ENCODE assay signal across 7 mouse cellular contexts in genomic region chr10:128805092-128806000, GRCm38 (mm10). TPM values are rescaled to one million over a fixed set of nuclear protein-coding genes. Genes with fewer than 3 reads are reported as not detected.
A peak's percentile ranks its signal among the peaks of the same experiment; 100 is the strongest.
DNase-seq lines count a peak whose midpoint lies in the region; ATAC-seq and TF ChIP-seq lines count a peak whose summit lies in the region.

No protein-coding gene starts in this region.

- H3K9me3 ChIP-seq in intestine, embryonic 16.5 days (ENCODE audit: control insufficient read depth, low read length), result no peaks in the 10 kb centered on the region
- no peaks in the 10 kb centered on the region for H3K9me3 ChIP-seq in midbrain, embryonic 12.5 days

- peak overlapping the region; percentile 99 for H3K27ac ChIP-seq in intestine, embryonic 16.5 days (ENCODE audit: low read length)
- H3K27ac ChIP-seq in midbrain, embryonic 12.5 days (replicated peaks), result peak overlapping the region; percentile 95
- peak overlapping the region; percentile 97 for H3K27ac ChIP-seq in small intestine, adult 2 months (ENCODE audit: insufficient read depth, low read depth, low read length)

- peaks cover 7% of the 10 kb centered on the region; the same call in 1 of the 2 replicates for H3K36me3 ChIP-seq in intestine, embryonic 16.5 days (ENCODE audit: control insufficient read depth, insufficient read depth, low read length)
- H3K36me3 ChIP-seq in midbrain, embryonic 12.5 days, result peaks cover 41% of the 10 kb centered on the region
- H3K36me3 ChIP-seq in small intestine, adult 2 months (ENCODE audit: control insufficient read depth, insufficient read depth, low read length), result peaks cover 8% of the 10 kb centered on the region; the same call in 1 of the 2 replicates

- peak; percentile 96 for ATAC-seq in intestine, embryonic 16.5 days
- ATAC-seq in midbrain, embryonic 12.5 days (ENCODE audit: low FRiP score, low read depth), result peak; percentile 93

- H3K4me3 ChIP-seq in intestine, embryonic 16.5 days (ENCODE audit: low read length), result peak overlapping the region; percentile 71
- peak overlapping the region; percentile 73 for H3K4me3 ChIP-seq in midbrain, embryonic 12.5 days
- peak overlapping the region; percentile 91 for H3K4me3 ChIP-seq in small intestine, adult 2 months (ENCODE audit: low read depth, low read length)

- peak; percentile 98 for DNase-seq in adrenal gland, adult 2 months
- DNase-seq in embryo, embryonic 11.5 days (ENCODE audit: low read depth, low spot score), result peak; percentile 98
- peak; percentile 93 to 96 for DNase-seq in gastrocnemius, postnatal 36 days
- peak; percentile 98 for DNase-seq in left cerebral cortex, postnatal 4 days

- intact Hi-C loops in gastrocnemius, postnatal 36 days (cut with DNase I), result no loop called here
- intact Hi-C loops in left cerebral cortex, postnatal 4 days (cut with DNase I), result no loop called here

- WGBS in intestine, embryonic 16.5 days, result under 1% methylated on average over 57 of the region's 70 CpGs
- WGBS in midbrain, embryonic 12.5 days, result 2% methylated on average over 58 of the region's 70 CpGs
- under 1% methylated on average over 70 of the region's 70 CpGs for WGBS in small intestine, adult 2 months

- no peaks in the 10 kb centered on the region for H3K27me3 ChIP-seq in intestine, embryonic 16.5 days (replicated peaks; ENCODE audit: control insufficient read depth, insufficient read depth, low read length)
- H3K27me3 ChIP-seq in midbrain, embryonic 12.5 days, result no peaks in the 10 kb centered on the region
- H3K27me3 ChIP-seq in small intestine, adult 2 months (ENCODE audit: control insufficient read depth, insufficient read depth, low read length), result no peaks in the 10 kb centered on the region

- TF ChIP-seq POLR2A in small intestine, adult 2 months (IDR thresholded peaks at IDR 0.05; ENCODE audit: low read depth, low read length), result no peak; the same call in 1 of the 2 replicates

- peaks cover 36% of the 10 kb centered on the region for H3K4me1 ChIP-seq in intestine, embryonic 16.5 days (ENCODE audit: control insufficient read depth, insufficient read depth, low read length)
- H3K4me1 ChIP-seq in midbrain, embryonic 12.5 days, result peaks cover 60% of the 10 kb centered on the region
- H3K4me1 ChIP-seq in small intestine, adult 2 months (ENCODE audit: control insufficient read depth, insufficient read depth, insufficient read length, low read length), result peaks cover 23% of the 10 kb centered on the region

- H3K9ac ChIP-seq in intestine, embryonic 16.5 days (ENCODE audit: low read depth, low read length), result peak overlapping the region; percentile 92
- peak overlapping the region; percentile 85 for H3K9ac ChIP-seq in midbrain, embryonic 12.5 days (replicated peaks)

- no peak for TF ChIP-seq CTCF in small intestine, adult 2 months (IDR thresholded peaks at IDR 0.05; ENCODE audit: extremely low read depth, insufficient read length, insufficient replicate concordance, low read depth, low read length)

- H3K4me2 ChIP-seq in intestine, embryonic 16.5 days (ENCODE audit: low read depth, low read length), result peak overlapping the region; percentile 64
- peak overlapping the region; percentile 86 for H3K4me2 ChIP-seq in midbrain, embryonic 12.5 days (replicated peaks)

RNA-seq across cellular contexts. Expression of gene Tmem198b, which starts 1.2 kb away (rescaled TPM):
- total RNA-seq in adrenal gland, adult 2 months (2021), result 1 to 10 TPM; 6.7 to 9.4 TPM
- polyA plus RNA-seq in adrenal gland, adult 2 months (2012; rRNA removed), result 15.6 and 18.0 TPM in 2 replicates
- total RNA-seq in gastrocnemius, postnatal 36 days (2021), result 1 to 10 TPM; 2.9 to 3.2 TPM
- polyA plus RNA-seq in intestine, embryonic 16.5 days (2015; fragmentation: Nextera tagmentation; extraction: Ambion mirVana), result 11.6 and 13.4 TPM in 2 replicates
- 10 to 100 TPM; 14.1 to 14.2 TPM for total RNA-seq in left cerebral cortex, postnatal 4 days (2021)
- polyA plus RNA-seq in midbrain, embryonic 12.5 days (2016; fragmentation: Nextera tagmentation; extraction: Ambion mirVana), result 21.4 and 24.0 TPM in 2 replicates
- 4.6 and 7.0 TPM in 2 replicates for polyA plus RNA-seq in small intestine, adult 2 months (2012; rRNA removed)

RNA-seq across cellular contexts. Expression of gene Dnajc14, which starts 1.5 kb away (rescaled TPM):
- 10 to 100 TPM; 61.8 to 77.2 TPM for total RNA-seq in adrenal gland, adult 2 months (2021)
- 7.1 and 10.6 TPM in 2 replicates for polyA plus RNA-seq in adrenal gland, adult 2 months (2012; rRNA removed)
- total RNA-seq in gastrocnemius, postnatal 36 days (2021), result 10 to 100 TPM; 19.1 to 20.0 TPM
- 45.5 and 45.8 TPM in 2 replicates for polyA plus RNA-seq in intestine, embryonic 16.5 days (2015; fragmentation: Nextera tagmentation; extraction: Ambion mirVana)
- total RNA-seq in left cerebral cortex, postnatal 4 days (2021), result 10 to 100 TPM; 59.3 to 63.3 TPM
- polyA plus RNA-seq in midbrain, embryonic 12.5 days (2016; fragmentation: Nextera tagmentation; extraction: Ambion mirVana), result 57.9 and 59.8 TPM in 2 replicates
- 4.6 and 12.1 TPM in 2 replicates for polyA plus RNA-seq in small intestine, adult 2 months (2012; rRNA removed)

RNA-seq across cellular contexts. Expression of gene Sarnp, which starts 11.8 kb away (rescaled TPM):
- total RNA-seq in adrenal gland, adult 2 months (2021), result 10 to 100 TPM; 52.7 to 55.8 TPM
- polyA plus RNA-seq in adrenal gland, adult 2 months (2012; rRNA removed), result 1.3 and 1.5 TPM in 2 replicates
- 10 to 100 TPM; 25.2 to 27.2 TPM for total RNA-seq in gastrocnemius, postnatal 36 days (2021)
- polyA plus RNA-seq in intestine, embryonic 16.5 days (2015; fragmentation: Nextera tagmentation; extraction: Ambion mirVana), result 154 and 172 TPM in 2 replicates
- total RNA-seq in left cerebral cortex, postnatal 4 days (2021), result 10 to 100 TPM; 50.9 to 53.4 TPM
- polyA plus RNA-seq in midbrain, embryonic 12.5 days (2016; fragmentation: Nextera tagmentation; extraction: Ambion mirVana), result 217 and 219 TPM in 2 replicates
- 0.14 and 0.89 TPM in 2 replicates for polyA plus RNA-seq in small intestine, adult 2 months (2012; rRNA removed)

RNA-seq across cellular contexts. Expression of gene Mmp19, which starts 14.6 kb away (rescaled TPM):
- 10 to 100 TPM; 35.8 to 64.4 TPM for total RNA-seq in adrenal gland, adult 2 months (2021)
- 16.0 and 16.8 TPM in 2 replicates for polyA plus RNA-seq in adrenal gland, adult 2 months (2012; rRNA removed)
- total RNA-seq in gastrocnemius, postnatal 36 days (2021), result 1 to 10 TPM in 1 of 2 experiments, under 1 TPM in 1; 0.92 to 2.6 TPM
- polyA plus RNA-seq in intestine, embryonic 16.5 days (2015; fragmentation: Nextera tagmentation; extraction: Ambion mirVana), result 0.66 and 0.81 TPM in 2 replicates
- 1 to 10 TPM in 1 of 2 experiments, under 1 TPM in 1; 0.74 to 1.3 TPM for total RNA-seq in left cerebral cortex, postnatal 4 days (2021)
- 0.61 and 0.97 TPM in 2 replicates for polyA plus RNA-seq in midbrain, embryonic 12.5 days (2016; fragmentation: Nextera tagmentation; extraction: Ambion mirVana)
- polyA plus RNA-seq in small intestine, adult 2 months (2012; rRNA removed), result 1.2 and 2.5 TPM in 2 replicates

RNA-seq across cellular contexts. Expression of gene Ormdl2, which starts 16.1 kb away (rescaled TPM):
- total RNA-seq in adrenal gland, adult 2 months (2021), result 10 to 100 TPM; 52.3 to 64.8 TPM
- polyA plus RNA-seq in adrenal gland, adult 2 months (2012; rRNA removed), result 29.4 and 36.8 TPM in 2 replicates
- total RNA-seq in gastrocnemius, postnatal 36 days (2021), result 1 to 10 TPM; 3.4 to 3.5 TPM
- 126 and 132 TPM in 2 replicates for polyA plus RNA-seq in intestine, embryonic 16.5 days (2015; fragmentation: Nextera tagmentation; extraction: Ambion mirVana)
- 1 to 10 TPM; 4.3 to 5.2 TPM for total RNA-seq in left cerebral cortex, postnatal 4 days (2021)
- polyA plus RNA-seq in midbrain, embryonic 12.5 days (2016; fragmentation: Nextera tagmentation; extraction: Ambion mirVana), result 38.5 and 41.7 TPM in 2 replicates
- polyA plus RNA-seq in small intestine, adult 2 months (2012; rRNA removed), result 36.4 and 62.8 TPM in 2 replicates

Comparison
In these comparisons a context has a peak if more than half of its experiments do, and no peak if none do; other contexts are left out.
1. Peak in every context shown above with its lines: DNase-seq, ATAC-seq, H3K4me3 ChIP-seq and H3K27ac ChIP-seq.
2. RNA of gene Sarnp, which starts 11.8 kb away (polyA plus RNA-seq): 217 to 219 TPM in midbrain, embryonic 12.5 days and 154 to 172 TPM in intestine, embryonic 16.5 days; 1.3 to 1.5 TPM in adrenal gland, adult 2 months and 0.14 to 0.89 TPM in small intestine, adult 2 months; every median in the first group is over 10 times any median in the second.